Mouse (Mus musculus) neural tube, embryonic 11.5 days (tissue): ENCODE measurements at regions not wholly inside any gene's neighbourhood (a gene's known extent, or its start where the extent isn't known, plus 50 kb on each side); places are given as distances from the start of the nearest gene placed in this dataset.
"Not testable (repeated sequence)": the region's sequence is repeated elsewhere in the genome, so short reads cannot be mapped to it uniquely, and the experiment has no call there.

ENCODE experiments used
- ATAC-seq: fragments of 200-750 bp; cut with Nextera tagmentation; 2 replicates; pipeline ENCODE4 v1.8.0; 2017; ENCODE audit warnings: moderate number of reproducible peaks, mild to moderate bottlenecking, moderate TSS enrichment, moderate library complexity; ENCODE audit not compliant: insufficient read depth, low FRiP score, low TSS enrichment
- DNase-seq: peaks from one replicate; pipeline ENCODE4 v3.0.0-alpha.2; 2015; ENCODE audit warnings: low spot score
- H3K27ac ChIP-seq: fragments of 300-500 bp; sonication (generic); 2 replicates; pipeline ENCODE4 v1.5.1; 2014; ENCODE audit warnings: low read depth, mild to moderate bottlenecking, low read length
- H3K27me3 ChIP-seq: fragments of 300-500 bp; sonication (generic); 2 replicates; pipeline ENCODE4 v1.6.1; 2014; ENCODE audit warnings: mild to moderate bottlenecking, low read length, mixed read lengths; ENCODE audit not compliant: control insufficient read depth, insufficient read depth
- H3K36me3 ChIP-seq: fragments of 300-500 bp; sonication (generic); 2 replicates; pipeline ENCODE4 v1.6.1; 2014; ENCODE audit warnings: mild to moderate bottlenecking, low read length, moderate library complexity, mixed read lengths; ENCODE audit not compliant: control insufficient read depth, insufficient read depth
- H3K4me1 ChIP-seq: fragments of 300-500 bp; sonication (generic); 2 replicates; pipeline ENCODE4 v1.6.1; 2014; ENCODE audit warnings: low read length, mixed read lengths; ENCODE audit not compliant: control insufficient read depth, insufficient read depth
- H3K4me2 ChIP-seq: fragments of 300-500 bp; sonication (generic); 2 replicates; pipeline ENCODE4 v1.6.1; 2014; ENCODE audit warnings: low read depth, mild to moderate bottlenecking, moderate library complexity
- H3K4me3 ChIP-seq: fragments of 300-500 bp; sonication (generic); 2 replicates; pipeline ENCODE4 v1.5.1; 2014; ENCODE audit warnings: low read depth, low read length
- H3K9ac ChIP-seq: fragments of 300-500 bp; sonication (generic); 2 replicates; pipeline ENCODE4 v1.6.1; 2014; ENCODE audit warnings: mild to moderate bottlenecking, low read length
- H3K9me3 ChIP-seq: fragments of 300-500 bp; sonication (generic); 2 replicates; pipeline ENCODE4 v1.6.1; 2016; ENCODE audit warnings: low read length; ENCODE audit not compliant: control insufficient read depth
- WGBS: fragments of 180-500 bp; shearing (Covaris S2); extraction: QIAGEN DNeasy Blood & Tissue Kit; methylation state at CpG from one replicate; pipeline ENCODE4 v1.1.7; 2014; 5-methylcytosine and 5-hydroxymethylcytosine counted together

- whole genome bisulfite sequencing: 70% methylated on average over 3 of the region's 3 CpGs
- ATAC-seq: not testable (repeated sequence)
Observed at GRCm38 (mm10) chr5:10550115-10550514, 303.8 kb upstream of the Gm5152 start.

DNA sequence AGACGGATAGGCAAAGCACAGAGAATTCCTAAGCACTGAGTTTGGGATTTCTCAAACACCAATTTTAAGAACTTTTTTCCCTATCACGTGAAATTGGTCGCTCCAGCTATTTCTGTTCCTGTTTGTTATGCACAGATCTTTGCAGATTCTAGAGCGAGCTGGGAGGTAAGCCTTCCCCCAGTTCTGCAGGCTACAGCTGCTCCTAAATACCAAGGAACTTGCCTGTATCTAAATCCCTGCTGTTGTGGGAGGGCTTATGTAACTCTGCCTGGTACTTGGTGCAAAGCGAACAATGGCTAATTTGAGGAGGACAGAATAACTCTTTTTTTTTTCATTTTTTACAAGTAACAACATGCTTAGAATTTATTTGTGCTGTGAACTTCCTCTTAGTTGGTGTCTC, 316.0 kb upstream of the Gm5152 start:
- DNase-seq: no peak
- ATAC-seq: no peak
- Histone ChIP-seq H3K27me3 (no peaks in the 10 kb centered on the region), H3K9me3 (no peaks in the 10 kb centered on the region), H3K4me3 (no peak overlapping the region), H3K36me3 (no peaks in the 10 kb centered on the region), H3K4me1 (no peaks in the 10 kb centered on the region), H3K4me2 (no peak overlapping the region), H3K27ac (no peak overlapping the region), H3K9ac (no peak overlapping the region)
- 55% methylated on average over 5 of the region's 5 CpGs for WGBS

More at GRCm38 (mm10) chr5:10550115-10550514, 303.8 kb upstream of the Gm5152 start:
- not testable (repeated sequence) for H3K27me3 ChIP-seq, DNase-seq, H3K4me1 ChIP-seq, H3K4me2 ChIP-seq, H3K36me3 ChIP-seq, H3K4me3 ChIP-seq, H3K9me3 ChIP-seq, H3K27ac ChIP-seq, H3K9ac ChIP-seq

GRCm38 (mm10) chr5:10592392-10592791, 346.1 kb upstream of the Gm5152 start:
- H3K4me2 ChIP-seq: no peak overlapping the region
- no peaks in the 10 kb centered on the region for H3K4me1 ChIP-seq
- DNase-seq (no peak), ATAC-seq (no peak)
- no peaks in the 10 kb centered on the region for H3K9me3 ChIP-seq
- H3K9ac ChIP-seq: no peak overlapping the region
- no peak overlapping the region for H3K27ac ChIP-seq
- H3K36me3 ChIP-seq: no peaks in the 10 kb centered on the region
- WGBS: 65% methylated on average over 1 of the region's 1 CpGs
- no peaks in the 10 kb centered on the region for H3K27me3 ChIP-seq
- no peak overlapping the region for H3K4me3 ChIP-seq

DNA sequence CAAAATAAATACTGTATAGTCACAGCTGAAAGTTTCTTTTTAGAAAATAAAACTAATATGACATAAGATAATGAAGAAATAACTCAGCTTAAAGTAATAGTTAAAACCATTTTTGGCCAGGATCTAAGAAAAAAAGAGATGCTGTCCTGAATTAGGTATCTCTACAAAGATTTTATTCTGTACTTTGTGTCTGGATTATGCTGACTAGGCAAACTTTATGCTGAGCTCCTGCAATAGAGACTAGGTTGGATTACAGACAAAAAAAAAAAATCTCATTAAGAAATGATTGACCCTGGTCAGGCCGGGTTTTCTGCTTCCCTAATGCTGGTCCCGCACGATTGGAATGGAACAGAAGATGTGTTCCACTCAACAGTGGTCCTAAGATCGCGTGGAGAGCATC, 346.8 kb upstream of the Gm8871 start:
- DNase-seq: no peak
- Histone ChIP-seq H3K36me3 (no peaks in the 10 kb centered on the region), H3K9me3 (no peaks in the 10 kb centered on the region), H3K4me1 (no peaks in the 10 kb centered on the region), H3K27me3 (no peaks in the 10 kb centered on the region), H3K4me2 (no peak overlapping the region), H3K9ac (no peak overlapping the region), H3K27ac (no peak overlapping the region), H3K4me3 (no peak overlapping the region)
- 84% methylated on average over 5 of the region's 5 CpGs for WGBS
- no peak for ATAC-seq

GRCm38 (mm10) chr5:10633176-10633575, 314.4 kb upstream of the Gm8871 start:
- H3K9me3 ChIP-seq: no peaks in the 10 kb centered on the region
- no peak overlapping the region for H3K9ac ChIP-seq
- no peak overlapping the region for H3K27ac ChIP-seq
- H3K4me2 ChIP-seq: no peak overlapping the region
- no peaks in the 10 kb centered on the region for H3K4me1 ChIP-seq
- DNase-seq (no peak), ATAC-seq (no peak)
- no peak overlapping the region for H3K4me3 ChIP-seq
- no peaks in the 10 kb centered on the region for H3K36me3 ChIP-seq
- 54% methylated on average over 1 of the region's 1 CpGs for WGBS
- no peaks in the 10 kb centered on the region for H3K27me3 ChIP-seq

DNA sequence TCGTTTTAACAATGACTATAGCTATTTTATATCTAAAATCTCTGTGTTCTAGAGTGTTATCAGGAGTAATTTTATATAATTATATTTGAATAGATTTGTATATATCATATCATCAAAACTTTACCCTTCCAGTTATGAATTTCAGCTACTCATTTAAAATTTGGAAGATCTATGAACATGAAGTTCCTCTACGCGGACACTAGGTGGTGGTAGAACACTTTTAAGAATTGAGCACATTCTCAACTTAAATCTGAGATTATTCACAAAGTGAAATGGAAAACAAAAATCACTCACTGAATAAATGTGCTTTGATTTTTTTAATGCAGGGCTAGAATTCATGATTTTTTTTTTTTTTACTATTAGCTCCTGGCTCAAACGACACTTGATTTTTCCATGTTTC, 299.5 kb upstream of the Gm8871 start:
- Histone ChIP-seq H3K9ac (no peak overlapping the region), H3K4me3 (no peak overlapping the region), H3K27ac (no peak overlapping the region), H3K4me2 (no peak overlapping the region), H3K36me3 (no peaks in the 10 kb centered on the region), H3K4me1 (no peaks in the 10 kb centered on the region), H3K9me3 (0 out of 2 replicates have a peak, but pooled peaks cover 3% of the 10 kb centered on the region), H3K27me3 (no peaks in the 10 kb centered on the region)
- no peak for ATAC-seq
- WGBS: 37% methylated on average over 4 of the region's 4 CpGs
- DNase-seq: no peak

GRCm38 (mm10) chr5:10663301-10663700, 284.3 kb upstream of the Gm8871 start:
- DNase-seq (no peak), ATAC-seq (no peak)
- Histone ChIP-seq H3K9me3 (no peaks in the 10 kb centered on the region), H3K9ac (no peak overlapping the region), H3K27me3 (no peaks in the 10 kb centered on the region), H3K4me3 (no peak overlapping the region), H3K36me3 (no peaks in the 10 kb centered on the region), H3K4me1 (no peaks in the 10 kb centered on the region), H3K4me2 (no peak overlapping the region), H3K27ac (no peak overlapping the region)
- 85% methylated on average over 4 of the region's 4 CpGs for WGBS

GRCm38 (mm10) chr5:10674199-10674598, 273.4 kb upstream of the Gm8871 start:
- H3K9ac ChIP-seq: no peak overlapping the region
- WGBS: 61% methylated on average over 1 of the region's 1 CpGs
- no peak for DNase-seq
- no peak overlapping the region for H3K4me3 ChIP-seq
- H3K27ac ChIP-seq: no peak overlapping the region
- H3K9me3 ChIP-seq: no peaks in the 10 kb centered on the region
- H3K4me2 ChIP-seq: no peak overlapping the region
- H3K36me3 ChIP-seq: no peaks in the 10 kb centered on the region
- no peaks in the 10 kb centered on the region for H3K4me1 ChIP-seq
- ATAC-seq: no peak
- H3K27me3 ChIP-seq: no peaks in the 10 kb centered on the region

GRCm38 (mm10) chr5:10685519-10685918, 262.1 kb upstream of the Gm8871 start:
- no peak for DNase-seq
- H3K27me3 ChIP-seq: no peaks in the 10 kb centered on the region
- 87% methylated on average over 4 of the region's 4 CpGs for WGBS
- no peak for ATAC-seq
- H3K4me2 ChIP-seq: no peak overlapping the region
- no peaks in the 10 kb centered on the region for H3K9me3 ChIP-seq
- H3K9ac ChIP-seq: no peak overlapping the region
- no peaks in the 10 kb centered on the region for H3K36me3 ChIP-seq
- no peaks in the 10 kb centered on the region for H3K4me1 ChIP-seq
- H3K4me3 ChIP-seq: no peak overlapping the region
- H3K27ac ChIP-seq: no peak overlapping the region
